Mouse (Mus musculus) hindbrain, postnatal 0 days (tissue): Measurements from ENCODE around the gene Trim23. TPM values are rescaled to one million over a fixed set of nuclear protein-coding genes. Genes with fewer than 3 reads are reported as not detected.

Experiments
- ATAC-seq: fragments of 200-750 bp; cut with Nextera tagmentation; 2 replicates; pipeline ENCODE4 v1.8.0; 2017; ENCODE audit warnings: mild to moderate bottlenecking, moderate TSS enrichment, moderate library complexity
- DNase-seq: peaks from one replicate; pipeline ENCODE4 v3.0.0-alpha.2; 2015; ENCODE audit warnings: low spot score
- H3K27ac ChIP-seq: fragments of 300-500 bp; sonication (generic); 2 replicates; pipeline ENCODE4 v1.5.1; 2014; ENCODE audit warnings: mild to moderate bottlenecking
- H3K27me3 ChIP-seq: fragments of 300-500 bp; sonication (generic); 2 replicates; pipeline ENCODE4 v1.6.1; 2014; ENCODE audit warnings: low read length, mixed read lengths; ENCODE audit not compliant: insufficient read depth
- H3K36me3 ChIP-seq: fragments of 300-500 bp; sonication (generic); 2 replicates; pipeline ENCODE4 v1.6.1; 2014; ENCODE audit warnings: low read length, mixed read lengths; ENCODE audit not compliant: insufficient read depth
- H3K4me1 ChIP-seq: fragments of 300-500 bp; sonication (generic); 2 replicates; pipeline ENCODE4 v1.6.1; 2014; ENCODE audit warnings: antibody characterized with exemption, low read length, mixed read lengths; ENCODE audit not compliant: insufficient read depth
- H3K4me2 ChIP-seq: fragments of 300-500 bp; sonication (generic); 2 replicates; pipeline ENCODE4 v1.6.1; 2014; ENCODE audit warnings: low read depth, mild to moderate bottlenecking, low read length, moderate library complexity, mixed read lengths
- H3K4me3 ChIP-seq: fragments of 300-500 bp; sonication (generic); 2 replicates; pipeline ENCODE4 v1.5.1; 2014; ENCODE audit warnings: low read length
- H3K9ac ChIP-seq: fragments of 300-500 bp; sonication (generic); replicated peaks from 2 replicates; pipeline ENCODE4 v1.6.1; 2014; ENCODE audit warnings: mild to moderate bottlenecking, low read length, moderate library complexity, mixed read lengths
- H3K9me3 ChIP-seq: fragments of 300-500 bp; sonication (generic); 2 replicates; pipeline ENCODE4 v1.6.1; 2016; ENCODE audit warnings: low read length, mixed read lengths
- CTCF ChIP-seq: IDR thresholded peaks from 2 replicates; pipeline ENCODE4 v1.5.1; 2016; ENCODE audit warnings: antibody characterized with exemption, control low read depth, low read depth
- WGBS: fragments of 180-500 bp; shearing (Covaris S2); extraction: QIAGEN DNeasy Blood & Tissue Kit; methylation state at CpG from one replicate; pipeline ENCODE4 v1.1.7; 2014; 5-methylcytosine and 5-hydroxymethylcytosine counted together
- polyA plus RNA-seq: library from polyadenylated mRNA; unstranded; fragments of >200 nt; fragmentation: Nextera tagmentation; extraction: Ambion mirVana; gene quantifications from 2 replicates; pipeline ENCODE4 v1.2.1, GENCODE M21; 2015
- total RNA-seq: library from RNA; depleted of rRNA; stranded (reverse); fragments of >200 nt; gene quantifications from 2 replicates; pipeline ENCODE4 v1.2.3, GENCODE M21; 2014; rRNA removed

The Trim23 gene
- total RNA-seq (27.5 and 29.7 TPM in 2 replicates), polyA plus RNA-seq (28.8 and 30.7 TPM in 2 replicates)

DNA sequence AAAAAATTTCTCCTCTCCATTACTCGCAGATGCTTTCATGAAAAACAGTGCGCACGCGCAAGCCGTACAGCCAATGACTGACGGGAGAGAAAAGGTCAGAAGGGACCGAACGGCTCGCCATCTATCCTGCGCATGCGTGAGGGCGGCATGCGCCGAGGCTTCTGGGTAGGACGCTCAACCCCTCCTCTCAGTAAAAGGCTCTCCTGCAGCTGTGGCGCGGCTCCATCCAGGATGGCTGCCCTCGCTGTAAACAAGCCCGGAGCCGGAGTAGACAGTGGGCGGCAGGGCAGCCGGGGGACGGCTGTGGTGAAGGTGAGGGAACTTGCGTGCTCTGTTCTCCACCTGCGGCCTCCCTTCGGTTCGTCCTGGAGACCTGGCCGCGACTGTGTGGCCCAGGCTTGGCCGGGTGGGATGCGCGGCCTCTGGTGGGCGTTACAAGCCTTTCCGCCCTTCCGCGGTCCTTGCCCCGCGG lies at the start of gene Trim23:
Gene Trim23 (plus strand): TSS at position 148 of the 472 bp plus-strand sequence.
- peak within 1 kb of the TSS; percentile 84 for H3K27ac ChIP-seq
- TF ChIP-seq CTCF = peak; percentile 62
- no peaks in the 10 kb centered on the region for H3K27me3 ChIP-seq
- peaks cover 5% of the 10 kb centered on the region; the same call in 1 of the 2 replicates for H3K4me1 ChIP-seq
- peak within 1 kb of the TSS; percentile 75 for H3K4me2 ChIP-seq
- ATAC-seq (peak; percentile 100), DNase-seq (peak; percentile 100)
- H3K36me3 ChIP-seq = 0 out of 2 replicates have a peak, but pooled peaks cover 5% of the 10 kb centered on the region
- under 1% methylated on average over 37 of the region's 38 CpGs for WGBS
- no peaks in the 10 kb centered on the region for H3K9me3 ChIP-seq
- H3K9ac ChIP-seq = peak within 1 kb of the TSS; percentile 89
- peak within 1 kb of the TSS; percentile 94 for H3K4me3 ChIP-seq

DNA sequence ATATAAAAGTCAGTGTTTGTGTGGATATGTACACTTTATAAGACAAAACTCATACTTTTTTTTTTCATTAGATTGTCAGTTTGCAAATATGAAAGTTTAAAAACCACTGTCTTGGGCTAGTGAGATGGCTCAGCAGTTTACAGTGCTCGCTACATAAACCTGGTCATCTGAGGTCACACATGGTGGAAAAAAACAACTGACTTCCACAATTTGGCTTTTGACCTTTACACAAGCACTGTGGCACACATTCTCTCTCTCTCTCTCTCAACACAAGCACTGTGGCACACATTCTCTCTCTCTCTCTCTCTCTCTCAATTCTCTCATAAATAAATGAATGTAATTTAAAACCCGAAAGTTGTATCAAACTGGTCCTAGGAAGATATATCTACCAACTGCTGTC lies 46.0 kb upstream of the Trim23 start:
- Histone ChIP-seq H3K4me3 (no peak overlapping the region), H3K4me2 (no peak overlapping the region), H3K27ac (no peak overlapping the region), H3K4me1 (no peaks in the 10 kb centered on the region), H3K36me3 (peaks cover 19% of the 10 kb centered on the region), H3K9me3 (no peaks in the 10 kb centered on the region), H3K9ac (no peak overlapping the region), H3K27me3 (no peaks in the 10 kb centered on the region)
- 85% methylated on average over 2 of the region's 2 CpGs for WGBS
- DNase-seq (no peak), ATAC-seq (no peak)
- no peak for TF ChIP-seq CTCF

DNA sequence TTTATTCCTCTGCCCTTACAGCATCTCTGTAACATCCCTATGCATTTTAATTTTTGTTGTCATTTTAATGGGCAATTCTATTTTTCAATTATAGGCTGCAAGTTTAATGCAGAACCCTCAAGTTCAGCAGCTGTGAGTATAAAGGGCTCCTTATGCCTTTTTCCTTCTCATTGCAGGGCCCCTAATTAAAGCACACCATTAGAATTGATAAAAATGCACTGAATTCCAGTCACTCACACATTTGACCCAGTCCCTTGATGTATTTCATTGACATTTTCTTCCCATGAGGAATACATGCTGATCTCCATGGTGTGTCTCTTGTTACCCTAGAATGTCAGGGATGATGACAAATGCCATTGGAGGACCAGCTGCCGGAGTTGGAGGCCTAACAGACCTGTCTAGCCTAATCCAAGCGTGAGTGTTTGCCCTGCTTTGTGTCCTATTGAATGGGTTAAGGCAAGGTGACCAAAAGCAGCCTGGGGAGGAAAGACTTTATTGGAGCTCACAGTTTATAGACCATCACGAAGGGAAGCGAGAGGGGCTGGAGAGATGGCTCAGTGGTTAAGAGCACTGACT lies 44.0 kb upstream of the Trim23 start:
- DNase-seq = no peak
- WGBS = 64% methylated on average over 4 of the region's 4 CpGs
- H3K9me3 ChIP-seq = no peaks in the 10 kb centered on the region

DNA sequence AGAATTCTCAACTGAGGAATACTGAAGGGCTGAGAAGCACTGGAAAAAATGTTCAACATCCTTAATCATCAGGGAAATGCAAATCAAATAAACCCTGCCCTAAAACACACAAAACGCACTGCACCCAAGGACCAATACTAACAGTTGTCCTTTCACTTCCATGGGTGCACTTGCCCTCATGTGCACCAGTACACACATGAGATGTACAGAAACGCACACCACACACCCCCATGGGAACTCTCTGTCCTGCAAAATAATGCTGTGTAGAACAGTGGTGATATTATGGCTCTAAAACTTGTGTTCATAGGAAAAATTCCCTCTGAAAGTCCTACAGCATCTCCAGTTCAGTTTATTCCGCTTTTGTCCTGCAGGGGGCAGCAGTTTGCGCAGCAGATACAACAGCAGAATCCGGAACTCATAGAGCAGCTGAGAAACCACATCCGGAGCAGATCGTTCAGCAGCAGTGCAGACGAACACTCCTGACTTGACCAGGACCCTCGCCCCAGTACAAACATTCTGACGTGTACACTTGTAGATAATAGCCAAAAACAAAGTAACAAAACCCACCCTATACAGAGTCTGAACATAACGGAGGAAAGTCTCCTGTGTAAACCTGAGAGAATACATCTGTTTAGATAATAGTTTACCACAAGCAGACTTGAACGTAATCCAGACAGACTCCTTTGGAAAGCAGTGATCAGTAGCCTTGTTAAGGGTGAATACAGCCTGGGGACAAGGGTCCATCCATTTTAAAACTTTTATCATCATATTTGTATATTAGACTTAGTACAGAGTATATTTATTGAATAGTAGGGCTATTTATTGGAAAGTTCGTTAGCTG lies 39.0 kb upstream of the Trim23 start:
- peak; percentile 87 for DNase-seq
- Histone ChIP-seq H3K9ac (no peak overlapping the region), H3K4me2 (no peak overlapping the region), H3K27ac (no peak overlapping the region), H3K36me3 (peaks cover 30% of the 10 kb centered on the region), H3K27me3 (no peaks in the 10 kb centered on the region), H3K4me3 (no peak overlapping the region), H3K9me3 (no peaks in the 10 kb centered on the region), H3K4me1 (no peaks in the 10 kb centered on the region)
- peak; percentile 80 for ATAC-seq
- WGBS = 45% methylated on average over 13 of the region's 13 CpGs
- peak; percentile 89 for TF ChIP-seq CTCF

More for the DNA sequence above, 44.0 kb upstream of the Trim23 start:
- Histone ChIP-seq H3K27ac (no peak overlapping the region), H3K4me2 (no peak overlapping the region), H3K36me3 (peaks cover 10% of the 10 kb centered on the region), H3K4me3 (no peak overlapping the region), H3K27me3 (no peaks in the 10 kb centered on the region), H3K4me1 (no peaks in the 10 kb centered on the region), H3K9ac (no peak overlapping the region)
- no peak for TF ChIP-seq CTCF
- ATAC-seq = no peak

DNA sequence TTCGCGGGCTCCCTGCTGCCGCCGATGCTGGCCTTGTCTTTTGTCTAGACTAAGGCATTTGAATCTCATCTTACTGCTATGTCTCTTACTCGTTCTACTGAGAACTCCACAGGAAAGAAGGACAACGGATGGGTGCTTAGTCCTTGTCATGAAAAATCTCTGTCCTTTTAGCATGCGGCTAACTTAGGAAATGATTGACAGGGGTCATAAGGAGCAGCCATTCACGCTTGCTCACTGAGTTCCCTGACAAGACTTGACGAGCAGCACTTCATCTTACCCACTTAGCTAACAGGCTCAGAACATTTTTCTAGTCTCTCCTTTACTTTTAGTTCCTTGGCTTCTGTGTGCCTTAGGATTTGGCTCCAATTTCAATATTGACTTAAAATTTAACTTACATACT lies 33.7 kb upstream of the Trim23 start:
- H3K36me3 ChIP-seq = peaks cover 55% of the 10 kb centered on the region
- 61% methylated on average over 9 of the region's 9 CpGs for WGBS
- H3K4me2 ChIP-seq = no peak overlapping the region
- H3K4me3 ChIP-seq = no peak overlapping the region
- DNase-seq = no peak
- no peak for TF ChIP-seq CTCF
- no peak for ATAC-seq
- H3K27me3 ChIP-seq = no peaks in the 10 kb centered on the region
- H3K27ac ChIP-seq = no peak overlapping the region
- no peak overlapping the region for H3K9ac ChIP-seq
- H3K4me1 ChIP-seq = no peaks in the 10 kb centered on the region
- no peaks in the 10 kb centered on the region for H3K9me3 ChIP-seq

DNA sequence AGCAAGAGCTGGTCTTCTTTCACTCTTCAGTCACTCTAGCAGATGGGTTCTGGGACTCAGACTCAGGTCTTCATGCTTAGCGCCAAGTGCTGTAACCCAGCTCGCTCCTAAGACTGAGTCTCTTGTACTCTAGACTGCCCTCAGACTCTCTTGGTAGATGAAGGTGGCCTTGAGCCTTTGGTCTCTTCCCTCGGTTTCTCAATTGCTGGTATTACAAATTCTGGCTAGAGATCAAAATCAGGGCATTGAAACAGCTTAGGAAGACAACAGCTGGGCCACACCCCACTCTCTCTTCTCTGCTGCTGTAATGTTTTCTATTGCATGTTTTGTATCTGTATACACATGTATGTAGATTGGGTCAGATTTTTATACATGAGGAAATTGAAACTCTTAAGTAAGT lies 33.0 kb upstream of the Trim23 start:
- 89% methylated on average over 3 of the region's 3 CpGs for WGBS
- no peaks in the 10 kb centered on the region for H3K4me1 ChIP-seq
- no peak overlapping the region for H3K4me2 ChIP-seq
- H3K27me3 ChIP-seq = no peaks in the 10 kb centered on the region
- H3K36me3 ChIP-seq = peaks cover 47% of the 10 kb centered on the region
- DNase-seq (no peak), ATAC-seq (no peak)
- H3K27ac ChIP-seq = no peak overlapping the region
- TF ChIP-seq CTCF = no peak
- no peak overlapping the region for H3K4me3 ChIP-seq
- no peak overlapping the region for H3K9ac ChIP-seq
- H3K9me3 ChIP-seq = no peaks in the 10 kb centered on the region

DNA sequence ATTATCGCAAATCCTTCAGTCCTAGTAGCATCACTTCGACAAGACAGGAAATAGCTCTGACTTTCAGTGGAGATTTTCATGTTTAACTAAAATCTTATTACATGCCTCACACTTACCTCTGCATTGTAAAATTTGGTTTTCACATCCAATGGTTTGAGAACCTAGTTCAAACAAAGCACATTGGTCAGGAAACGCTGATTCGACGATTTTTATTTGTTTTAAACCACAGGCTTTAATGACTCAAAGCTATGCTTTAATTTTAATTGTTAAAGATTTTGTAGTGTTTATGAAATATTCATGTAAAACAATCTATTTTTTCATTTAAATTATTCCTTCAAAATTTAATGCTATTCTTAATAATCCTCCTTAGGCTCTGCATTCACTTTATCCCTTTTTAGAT lies 24.4 kb upstream of the Trim23 start:
- TF ChIP-seq CTCF = no peak
- ATAC-seq = no peak
- no peaks in the 10 kb centered on the region for H3K4me1 ChIP-seq

More for the DNA sequence above, 24.4 kb upstream of the Trim23 start:
- Histone ChIP-seq H3K4me2 (no peak overlapping the region), H3K27ac (no peak overlapping the region), H3K36me3 (peaks cover 18% of the 10 kb centered on the region), H3K27me3 (no peaks in the 10 kb centered on the region), H3K9ac (no peak overlapping the region), H3K4me3 (no peak overlapping the region), H3K9me3 (no peaks in the 10 kb centered on the region)
- DNase-seq = no peak
- WGBS = 98% methylated on average over 5 of the region's 5 CpGs
